Mouse (Mus musculus) kidney, adult 2 months (tissue): ENCODE data around the gene Dohh.

Experiments used
- CTCF ChIP-seq: fragments of 200-500 bp; conservative IDR thresholded peaks from 2 replicates; pipeline ENCODE4 v1.5.1; 2011; ENCODE audit warnings: low read depth, mild to moderate bottlenecking, control low read depth, low read length, moderate library complexity, mixed read lengths; ENCODE audit not compliant: insufficient read depth, insufficient read length
- POLR2A ChIP-seq: fragments of 200-500 bp; IDR thresholded peaks from one replicate; pipeline ENCODE4 v1.6.1; 2011; ENCODE audit warnings: low read depth, low read length, control low read depth

- TF ChIP-seq CTCF (no peak), POLR2A (no peak)
These were observed 366 bp downstream of the Dohh start for GRCm38 (mm10) chr10:81384605-81384982.
